Mouse (Mus musculus): ENCODE results near the gene Hspb7.

DNA sequence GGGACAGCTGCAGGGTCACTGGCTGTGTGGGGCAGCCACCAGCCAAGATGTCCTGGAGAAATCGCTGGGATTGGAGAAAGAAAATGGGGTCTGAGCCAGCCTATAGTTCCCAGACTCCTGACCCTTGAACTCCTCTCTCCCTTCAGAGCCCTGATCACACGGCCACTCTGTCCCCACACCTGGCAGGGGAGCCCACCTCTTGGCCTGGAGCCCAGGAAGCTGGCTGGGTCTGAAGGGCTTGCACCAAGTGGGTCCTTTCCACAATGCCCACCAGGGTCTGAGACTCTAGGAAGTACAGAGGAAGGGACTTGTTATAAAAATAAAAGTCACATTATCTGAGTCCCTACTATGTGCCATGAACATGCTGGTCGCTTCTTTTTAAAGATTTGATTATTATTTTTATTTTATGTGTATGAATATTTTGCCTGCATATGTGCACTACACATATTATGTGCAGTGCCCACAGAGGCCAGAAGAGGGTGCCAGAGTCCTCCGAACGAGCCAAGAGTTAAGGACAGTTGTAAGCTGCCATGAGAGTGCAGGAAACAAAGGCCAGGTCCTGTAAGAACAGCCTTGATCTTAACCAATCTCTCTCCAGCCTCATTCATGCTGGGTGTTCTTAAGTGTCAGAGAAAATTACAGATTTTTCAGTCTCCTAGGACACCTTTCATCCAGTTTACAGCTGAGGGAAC lies 33.3 kb upstream of the Hspb7 start:
- TF ChIP-seq CEBPB (IDR thresholded peaks at IDR 0.05; ENCODE audit: low read depth), result no peak
- TF ChIP-seq CTCF (IDR thresholded peaks at IDR 0.05; ENCODE audit: control insufficient read depth, insufficient read depth, insufficient read length), result peak; percentile 37
- no peak for TF ChIP-seq USF1 (IDR thresholded peaks at IDR 0.05; ENCODE audit: low read depth)
- no peak for TF ChIP-seq MAX (IDR thresholded peaks at IDR 0.05)
- no peak for TF ChIP-seq FOSL1 (IDR thresholded peaks at IDR 0.05; ENCODE audit: insufficient read depth, low read length, poor library complexity, severe bottlenecking)

All from C2C12 (cell line).